Mouse (Mus musculus): ENCODE measurements around the gene Ppp1r14a.

DNA sequence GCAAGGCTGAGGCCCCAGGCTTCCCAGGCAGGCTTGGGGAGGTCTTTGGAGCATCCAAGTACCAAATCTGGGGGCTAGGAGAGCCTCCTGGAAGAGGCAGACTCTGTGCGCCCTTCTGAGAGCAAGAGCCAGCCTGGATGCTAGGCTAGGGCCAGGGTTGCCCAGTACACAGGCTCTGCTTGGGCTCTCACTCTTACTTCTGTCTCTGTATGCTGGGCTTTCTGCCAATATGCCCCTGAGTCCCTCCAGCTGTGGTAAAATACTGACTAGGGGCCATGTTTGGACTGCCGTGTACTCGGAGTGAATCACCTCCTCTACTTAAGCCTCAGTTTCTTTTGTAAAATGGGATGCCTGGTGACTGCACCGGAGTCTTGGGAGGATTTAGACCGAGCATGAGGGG is 43.1 kb upstream of the Ppp1r14a start:
- TF ChIP-seq CTCF (IDR thresholded peaks at IDR 0.05; ENCODE audit: low read depth) (no peak), EP300 (IDR thresholded peaks at IDR 0.05; ENCODE audit: low read depth) (no peak)

All from liver, postnatal 0 days (tissue).